Mouse (Mus musculus): Measurements from ENCODE around the gene Rbpjl. TPM values are rescaled to one million over a fixed set of nuclear protein-coding genes. Genes with fewer than 3 reads are reported as not detected.

The Rbpjl gene
- polyA plus RNA-seq, 1 experiment from 2014 or later: not detected

- Histone ChIP-seq H3K36me3 (ENCODE audit: control insufficient read depth, insufficient read depth, low read length) (no peaks in the 10 kb centered on the region), H3K9ac (replicated peaks; ENCODE audit: low read length) (peak overlapping the region; percentile 63), H3K4me2 (ENCODE audit: low read length) (peak overlapping the region; percentile 96), H3K27me3 (ENCODE audit: control insufficient read depth, insufficient read depth, low read length) (peaks cover 15% of the 10 kb centered on the region), H3K9me3 (ENCODE audit: control insufficient read depth, low read length) (no peaks in the 10 kb centered on the region), H3K4me1 (ENCODE audit: control insufficient read depth, insufficient read depth, low read length) (peaks cover 13% of the 10 kb centered on the region), H3K27ac (replicated peaks; ENCODE audit: low read depth, low read length) (no peak overlapping the region), H3K4me3 (replicated peaks; ENCODE audit: low read depth, low read length) (peak overlapping the region; percentile 43)
- peak; percentile 24; the same call in 1 of the 2 replicates for ATAC-seq (ENCODE audit: low FRiP score, low TSS enrichment)
- peak; percentile 28 for DNase-seq
- 2% methylated on average over 29 of the region's 29 CpGs for WGBS
Observed at GRCm38 (mm10) chr2:164442315-164443050, 39.5 kb downstream of the Rbpjl start.

GRCm38 (mm10) chr2:164443051-164443437 is 40.1 kb downstream of the Rbpjl start:
- WGBS: under 1% methylated on average over 26 of the region's 26 CpGs

GRCm38 (mm10) chr2:164443460-164444000 is 40.6 kb downstream of the Rbpjl start, which contains the start of gene Sdc4:
Sdc4 (minus strand) TSS chr2:164443887.
- H3K4me1 ChIP-seq (ENCODE audit: control insufficient read depth, insufficient read depth, low read length): peaks cover 13% of the 10 kb centered on the region
- DNase-seq (peak; percentile 50), ATAC-seq (ENCODE audit: low FRiP score, low TSS enrichment) (no peak)
- H3K9me3 ChIP-seq (ENCODE audit: control insufficient read depth, low read length): no peaks in the 10 kb centered on the region
- peaks cover 15% of the 10 kb centered on the region for H3K27me3 ChIP-seq (ENCODE audit: control insufficient read depth, insufficient read depth, low read length)
- peak within 1 kb of the TSS; percentile 43 for H3K4me3 ChIP-seq (replicated peaks; ENCODE audit: low read depth, low read length)
- 6% methylated on average over 18 of the region's 18 CpGs for WGBS
- no peak within 1 kb of the TSS for H3K27ac ChIP-seq (replicated peaks; ENCODE audit: low read depth, low read length)
- no peaks in the 10 kb centered on the region for H3K36me3 ChIP-seq (ENCODE audit: control insufficient read depth, insufficient read depth, low read length)
- H3K9ac ChIP-seq (replicated peaks; ENCODE audit: low read length): peak within 1 kb of the TSS; percentile 63
- peak within 1 kb of the TSS; percentile 96 for H3K4me2 ChIP-seq (ENCODE audit: low read length)

More at GRCm38 (mm10) chr2:164443051-164443437, 40.1 kb downstream of the Rbpjl start:
- Histone ChIP-seq H3K4me3 (replicated peaks; ENCODE audit: low read depth, low read length) (peak overlapping the region; percentile 43), H3K27ac (replicated peaks; ENCODE audit: low read depth, low read length) (no peak overlapping the region), H3K9ac (replicated peaks; ENCODE audit: low read length) (peak overlapping the region; percentile 63), H3K27me3 (ENCODE audit: control insufficient read depth, insufficient read depth, low read length) (peaks cover 15% of the 10 kb centered on the region), H3K4me2 (ENCODE audit: low read length) (peak overlapping the region; percentile 96), H3K36me3 (ENCODE audit: control insufficient read depth, insufficient read depth, low read length) (no peaks in the 10 kb centered on the region), H3K4me1 (ENCODE audit: control insufficient read depth, insufficient read depth, low read length) (peaks cover 13% of the 10 kb centered on the region), H3K9me3 (ENCODE audit: control insufficient read depth, low read length) (no peaks in the 10 kb centered on the region)
- ATAC-seq (ENCODE audit: low FRiP score, low TSS enrichment) (peak; percentile 73; the same call in 1 of the 2 replicates), DNase-seq (peak; percentile 85)

GRCm38 (mm10) chr2:164444701-164445100 is 41.8 kb downstream of the Rbpjl start:
- ATAC-seq (ENCODE audit: low FRiP score, low TSS enrichment): no peak
- Histone ChIP-seq H3K4me1 (ENCODE audit: control insufficient read depth, insufficient read depth, low read length) (peaks cover 13% of the 10 kb centered on the region), H3K9ac (replicated peaks; ENCODE audit: low read length) (no peak overlapping the region), H3K4me2 (ENCODE audit: low read length) (no peak overlapping the region), H3K4me3 (replicated peaks; ENCODE audit: low read depth, low read length) (no peak overlapping the region), H3K27ac (replicated peaks; ENCODE audit: low read depth, low read length) (no peak overlapping the region), H3K27me3 (ENCODE audit: control insufficient read depth, insufficient read depth, low read length) (peaks cover 15% of the 10 kb centered on the region), H3K9me3 (ENCODE audit: control insufficient read depth, low read length) (no peaks in the 10 kb centered on the region), H3K36me3 (ENCODE audit: control insufficient read depth, insufficient read depth, low read length) (no peaks in the 10 kb centered on the region)
- DNase-seq: no peak
- WGBS: 91% methylated on average over 2 of the region's 2 CpGs

GRCm38 (mm10) chr2:164445399-164446085 is 42.6 kb downstream of the Rbpjl start:
- H3K36me3 ChIP-seq (ENCODE audit: control insufficient read depth, insufficient read depth, low read length): no peaks in the 10 kb centered on the region
- H3K27ac ChIP-seq (replicated peaks; ENCODE audit: low read depth, low read length): no peak overlapping the region
- no peak overlapping the region for H3K4me3 ChIP-seq (replicated peaks; ENCODE audit: low read depth, low read length)
- 91% methylated on average over 3 of the region's 3 CpGs for WGBS
- DNase-seq (no peak), ATAC-seq (ENCODE audit: low FRiP score, low TSS enrichment) (no peak)
- peaks cover 15% of the 10 kb centered on the region for H3K27me3 ChIP-seq (ENCODE audit: control insufficient read depth, insufficient read depth, low read length)
- no peaks in the 10 kb centered on the region for H3K9me3 ChIP-seq (ENCODE audit: control insufficient read depth, low read length)
- peaks cover 13% of the 10 kb centered on the region for H3K4me1 ChIP-seq (ENCODE audit: control insufficient read depth, insufficient read depth, low read length)
- H3K9ac ChIP-seq (replicated peaks; ENCODE audit: low read length): no peak overlapping the region
- H3K4me2 ChIP-seq (ENCODE audit: low read length): no peak overlapping the region

GRCm38 (mm10) chr2:164446086-164446469 is 43.1 kb downstream of the Rbpjl start:
- H3K27ac ChIP-seq (replicated peaks; ENCODE audit: low read depth, low read length): no peak overlapping the region
- H3K4me2 ChIP-seq (ENCODE audit: low read length): no peak overlapping the region
- H3K4me1 ChIP-seq (ENCODE audit: control insufficient read depth, insufficient read depth, low read length): peaks cover 13% of the 10 kb centered on the region
- no peaks in the 10 kb centered on the region for H3K36me3 ChIP-seq (ENCODE audit: control insufficient read depth, insufficient read depth, low read length)
- no peak for ATAC-seq (ENCODE audit: low FRiP score, low TSS enrichment)
- H3K9ac ChIP-seq (replicated peaks; ENCODE audit: low read length): no peak overlapping the region
- peaks cover 12% of the 10 kb centered on the region for H3K27me3 ChIP-seq (ENCODE audit: control insufficient read depth, insufficient read depth, low read length)
- DNase-seq: no peak
- no peaks in the 10 kb centered on the region for H3K9me3 ChIP-seq (ENCODE audit: control insufficient read depth, low read length)
- WGBS: 78% methylated on average over 3 of the region's 3 CpGs
- H3K4me3 ChIP-seq (replicated peaks; ENCODE audit: low read depth, low read length): no peak overlapping the region

GRCm38 (mm10) chr2:164448140-164448539 is 45.2 kb downstream of the Rbpjl start:
- DNase-seq (no peak), ATAC-seq (ENCODE audit: low FRiP score, low TSS enrichment) (no peak)
- Histone ChIP-seq H3K36me3 (ENCODE audit: control insufficient read depth, insufficient read depth, low read length) (no peaks in the 10 kb centered on the region), H3K9ac (replicated peaks; ENCODE audit: low read length) (no peak overlapping the region), H3K27me3 (ENCODE audit: control insufficient read depth, insufficient read depth, low read length) (no peaks in the 10 kb centered on the region), H3K4me3 (replicated peaks; ENCODE audit: low read depth, low read length) (no peak overlapping the region), H3K9me3 (ENCODE audit: control insufficient read depth, low read length) (no peaks in the 10 kb centered on the region), H3K27ac (replicated peaks; ENCODE audit: low read depth, low read length) (no peak overlapping the region), H3K4me2 (ENCODE audit: low read length) (no peak overlapping the region), H3K4me1 (ENCODE audit: control insufficient read depth, insufficient read depth, low read length) (peaks cover 5% of the 10 kb centered on the region)
- 93% methylated on average over 1 of the region's 1 CpGs for WGBS

GRCm38 (mm10) chr2:164448921-164449320 is 46.0 kb downstream of the Rbpjl start:
- H3K36me3 ChIP-seq (ENCODE audit: control insufficient read depth, insufficient read depth, low read length): no peaks in the 10 kb centered on the region
- 74% methylated on average over 5 of the region's 5 CpGs for WGBS
- DNase-seq (no peak), ATAC-seq (ENCODE audit: low FRiP score, low TSS enrichment) (no peak)
- no peak overlapping the region for H3K27ac ChIP-seq (replicated peaks; ENCODE audit: low read depth, low read length)
- no peak overlapping the region for H3K4me2 ChIP-seq (ENCODE audit: low read length)
- no peak overlapping the region for H3K9ac ChIP-seq (replicated peaks; ENCODE audit: low read length)
- no peaks in the 10 kb centered on the region for H3K27me3 ChIP-seq (ENCODE audit: control insufficient read depth, insufficient read depth, low read length)
- H3K9me3 ChIP-seq (ENCODE audit: control insufficient read depth, low read length): no peaks in the 10 kb centered on the region
- H3K4me3 ChIP-seq (replicated peaks; ENCODE audit: low read depth, low read length): no peak overlapping the region
- H3K4me1 ChIP-seq (ENCODE audit: control insufficient read depth, insufficient read depth, low read length): no peaks in the 10 kb centered on the region

Data from midbrain, embryonic 14.5 days (tissue).